Mouse (Mus musculus) right cerebral cortex, adult 18-20 months (tissue): ENCODE data around the gene Ceacam13.
"Not testable (repeated sequence)": the region's sequence is repeated elsewhere in the genome, so short reads cannot be mapped to it uniquely, and the experiment has no call there.

ENCODE experiments used
- DNase-seq: peaks from one replicate; pipeline ENCODE4 v3.0.0; 2022; ENCODE audit warnings: mixed read lengths

The Ceacam13 gene

DNA sequence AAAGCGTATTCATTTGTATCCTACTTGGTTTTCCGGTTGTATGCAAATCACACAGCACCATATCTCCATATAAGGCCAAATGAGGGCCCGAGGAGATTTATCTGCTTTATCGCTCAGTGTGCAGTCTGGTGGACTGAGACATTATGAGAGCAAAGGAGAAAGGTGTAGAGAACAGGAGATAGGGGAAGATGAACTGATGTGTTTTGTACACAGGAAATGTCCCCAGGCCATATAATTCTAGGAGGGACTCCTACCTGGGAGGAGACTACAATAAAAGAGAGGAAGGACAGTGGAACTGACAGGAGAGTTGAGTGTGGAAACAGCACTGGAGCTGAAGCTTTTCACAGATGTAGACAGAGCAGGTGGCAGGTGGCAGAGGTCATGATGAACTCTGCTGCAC is at the start of gene Ceacam13:
TSS of gene Ceacam13 (plus strand) at position 301 of the 400 bp plus-strand sequence.
- no peak for DNase-seq

DNA sequence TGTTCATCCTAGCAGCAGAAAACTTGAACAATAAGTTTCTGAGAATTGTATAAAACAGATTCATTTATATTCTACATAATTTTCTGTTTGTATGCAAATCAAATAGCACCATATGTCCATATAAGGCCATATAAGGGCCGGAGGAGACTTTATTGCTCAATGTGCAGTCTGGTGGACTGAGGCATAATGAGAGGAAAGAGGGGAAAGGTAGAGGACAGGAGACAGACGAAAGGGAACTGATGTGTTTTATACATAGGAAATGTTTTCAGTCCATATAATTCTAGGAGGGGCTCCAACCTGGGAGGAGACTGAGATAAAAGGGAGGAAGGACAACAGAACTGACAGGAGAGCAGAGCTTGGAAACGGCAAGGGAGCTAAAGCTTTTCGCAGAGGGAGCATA is 37.9 kb upstream of the Ceacam13 start, which contains the start of gene Ceacam11:
TSS of gene Ceacam11 (plus strand) at position 301 of the 400 bp plus-strand sequence.
- no peak for DNase-seq

DNA sequence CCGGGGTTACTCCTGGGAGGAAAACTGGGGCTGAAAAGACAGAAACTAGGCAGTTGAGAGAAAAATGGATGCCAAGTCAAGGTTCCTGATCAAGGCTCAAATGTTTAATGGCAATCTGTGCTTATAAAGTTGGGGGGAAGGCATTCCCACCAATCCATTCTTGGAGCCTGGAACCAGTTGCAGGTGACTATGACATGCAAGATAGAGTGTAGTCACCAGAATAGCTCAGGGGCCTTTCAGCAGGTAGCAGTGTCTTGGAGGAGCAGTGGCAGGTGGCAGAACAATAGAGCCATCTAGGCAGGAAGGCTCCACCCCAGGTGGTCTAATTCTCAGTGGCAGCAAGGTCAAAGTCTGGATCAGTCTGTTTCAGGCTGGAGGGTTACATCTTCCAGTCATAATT is 8.6 kb upstream of the Ceacam13 start:
- DNase-seq, result not testable (repeated sequence)

DNA sequence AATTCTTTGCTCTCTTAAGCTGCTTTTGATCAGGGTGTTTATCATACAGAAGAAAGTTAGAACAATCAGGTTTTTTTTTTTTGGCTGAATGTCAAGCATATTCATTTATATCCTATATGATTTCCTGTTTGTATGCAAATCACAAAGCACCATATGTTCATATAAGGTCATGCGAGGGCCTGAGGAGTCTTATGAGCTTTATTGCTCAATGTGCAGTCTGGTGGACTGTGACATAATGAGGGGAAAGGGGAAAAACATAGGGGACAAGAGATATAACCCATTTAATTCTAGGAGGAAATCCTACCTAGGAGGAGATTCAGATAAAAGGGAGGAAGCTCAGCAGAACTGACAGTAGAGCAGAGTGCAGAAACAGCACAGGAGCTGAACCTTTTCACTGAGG is 55.9 kb downstream of the Ceacam13 start, which contains the start of gene Ceacam12:
TSS of gene Ceacam12 (plus strand) at position 301 of the 400 bp plus-strand sequence.
- DNase-seq, result no peak
